Mouse (Mus musculus): ENCODE data around the gene Gm20425.

GRCm38 (mm10) chr9:103146703-103147102, 83.4 kb downstream of the Gm20425 start:
- TF ChIP-seq CTCF (IDR thresholded peaks at IDR 0.05; ENCODE audit: insufficient read depth, low read length) (no peak), POLR2A (IDR thresholded peaks at IDR 0.05; ENCODE audit: borderline replicate concordance, extremely low read depth, low read depth, low read length) (no peak)
